Mouse (Mus musculus) hindbrain, embryonic 10.5 days (tissue): ENCODE data around the gene Cnst. TPM values are rescaled to one million over a fixed set of nuclear protein-coding genes. Genes with fewer than 3 reads are reported as not detected.

Source experiments
- DNase-seq: peaks from one replicate; pipeline ENCODE4 v3.0.0-alpha.2; 2017; ENCODE audit warnings: low spot score
- H3K27ac ChIP-seq: fragments of 300-500 bp; sonication (generic); 2 replicates; pipeline ENCODE4 v1.5.1; 2016; ENCODE audit warnings: mild to moderate bottlenecking, moderate library complexity
- H3K27me3 ChIP-seq: fragments of 300-500 bp; sonication (generic); 2 replicates; pipeline ENCODE4 v1.6.1; 2016; ENCODE audit warnings: mild to moderate bottlenecking; ENCODE audit not compliant: poor library complexity, insufficient read depth, severe bottlenecking
- H3K36me3 ChIP-seq: fragments of 300-500 bp; sonication (generic); 2 replicates; pipeline ENCODE4 v1.6.1; 2016; ENCODE audit warnings: mild to moderate bottlenecking, moderate library complexity
- H3K4me1 ChIP-seq: fragments of 300-500 bp; sonication (generic); replicated peaks from 2 replicates; pipeline ENCODE4 v1.6.1; 2016; ENCODE audit warnings: mild to moderate bottlenecking
- H3K4me3 ChIP-seq: fragments of 300-500 bp; sonication (generic); 2 replicates; pipeline ENCODE4 v1.5.1; 2016; ENCODE audit warnings: mild to moderate bottlenecking, moderate library complexity
- H3K9me3 ChIP-seq: fragments of 300-500 bp; sonication (generic); 2 replicates; pipeline ENCODE4 v1.6.1; 2016; ENCODE audit warnings: mild to moderate bottlenecking, moderate library complexity
- WGBS: fragments of 180-500 bp; shearing (Covaris S2); methylation state at CpG from one replicate; pipeline ENCODE4 v1.1.7; 2016; 5-methylcytosine and 5-hydroxymethylcytosine counted together
- polyA plus RNA-seq: library from polyadenylated mRNA; unstranded; fragments of >200 nt; fragmentation: Nextera tagmentation; extraction: Ambion mirVana; gene quantifications from 2 replicates; pipeline ENCODE4 v1.2.1, GENCODE M21; 2016

Gene Cnst
- polyA plus RNA-seq, 1 experiment from 2014 or later: 21.4 TPM

DNA sequence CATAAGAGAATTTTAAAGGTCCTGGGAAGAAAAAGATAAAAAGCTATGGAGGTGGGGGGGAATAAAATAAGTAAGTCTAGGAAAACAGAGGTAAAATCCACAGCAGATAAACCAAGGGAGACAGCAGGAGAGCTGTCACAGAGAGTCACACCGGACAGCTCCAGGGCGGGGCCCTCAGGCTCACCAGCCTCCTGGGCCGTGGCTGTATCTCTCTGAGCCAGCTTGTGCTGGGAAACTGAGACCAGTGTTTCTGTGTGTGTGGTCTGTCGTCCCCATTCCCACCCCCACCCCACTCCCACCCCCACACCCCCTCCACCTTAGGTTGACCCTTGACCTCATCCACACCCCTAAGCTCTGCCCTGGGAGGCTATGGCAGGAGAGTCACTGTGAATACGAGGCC, 65.0 kb downstream of the Cnst start:
- Histone ChIP-seq H3K36me3 (peaks cover 15% of the 10 kb centered on the region), H3K27ac (no peak overlapping the region; the same call in 1 of the 2 replicates), H3K4me1 (peaks cover 17% of the 10 kb centered on the region; the same call in 1 of the 2 replicates), H3K9me3 (no peaks in the 10 kb centered on the region), H3K27me3 (no peaks in the 10 kb centered on the region), H3K4me3 (no peak overlapping the region)
- DNase-seq: no peak
- WGBS: 48% methylated on average over 5 of the region's 5 CpGs

DNA sequence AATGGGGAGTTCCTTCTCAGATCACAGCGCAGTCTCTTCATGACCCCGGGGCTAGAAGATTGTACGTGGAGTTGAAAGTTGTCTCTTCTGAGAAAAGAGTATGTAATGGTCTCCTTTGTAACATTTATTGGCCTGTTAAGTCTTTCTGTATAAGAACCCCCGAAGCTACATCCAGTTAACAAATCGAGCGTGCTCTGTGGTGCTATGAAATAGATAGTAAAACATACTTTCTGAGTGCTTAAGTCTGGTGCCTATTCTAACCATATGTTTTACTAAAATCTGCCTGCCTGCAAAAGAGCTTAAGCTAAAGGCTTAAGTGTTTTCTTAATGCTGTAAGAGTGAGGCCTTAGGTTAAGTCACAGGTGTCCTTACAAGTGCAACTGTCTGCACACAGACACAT, 66.2 kb downstream of the Cnst start:
- Histone ChIP-seq H3K9me3 (no peaks in the 10 kb centered on the region), H3K27ac (no peak overlapping the region), H3K27me3 (no peaks in the 10 kb centered on the region), H3K4me3 (no peak overlapping the region), H3K4me1 (peaks cover 17% of the 10 kb centered on the region; the same call in 1 of the 2 replicates), H3K36me3 (peaks cover 15% of the 10 kb centered on the region)
- DNase-seq: no peak
- 90% methylated on average over 6 of the region's 6 CpGs for WGBS

DNA sequence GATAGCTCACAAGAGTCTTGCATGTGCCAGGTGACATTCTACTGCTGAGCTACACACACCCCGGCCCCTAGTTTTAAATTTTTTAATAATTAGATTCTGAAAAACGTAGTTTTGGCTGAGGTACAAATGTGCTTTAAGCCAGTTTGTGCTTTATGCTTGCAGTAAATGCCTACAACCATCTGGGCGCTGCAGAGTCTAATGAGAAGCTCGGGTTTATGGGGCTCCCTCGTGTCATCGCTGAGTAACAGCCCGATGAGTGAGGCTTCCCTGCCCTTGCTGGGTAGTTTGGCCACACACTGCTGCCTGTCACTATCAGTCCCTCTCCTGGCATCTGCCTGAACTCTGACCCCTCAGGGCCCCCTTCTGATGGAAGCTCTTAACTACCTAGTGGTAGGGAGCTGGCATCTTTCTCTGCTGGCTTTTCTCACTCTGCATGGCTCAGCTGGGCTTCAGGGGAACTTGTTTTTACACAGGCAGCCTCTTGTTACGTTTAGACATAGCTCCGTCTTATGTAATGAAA, 66.9 kb downstream of the Cnst start:
- H3K4me1 ChIP-seq: peaks cover 17% of the 10 kb centered on the region; the same call in 1 of the 2 replicates
- H3K4me3 ChIP-seq: no peak overlapping the region
- H3K27me3 ChIP-seq: no peaks in the 10 kb centered on the region
- H3K27ac ChIP-seq: no peak overlapping the region
- no peak for DNase-seq
- H3K36me3 ChIP-seq: peaks cover 12% of the 10 kb centered on the region
- no peaks in the 10 kb centered on the region for H3K9me3 ChIP-seq
- whole genome bisulfite sequencing: 82% methylated on average over 9 of the region's 9 CpGs

DNA sequence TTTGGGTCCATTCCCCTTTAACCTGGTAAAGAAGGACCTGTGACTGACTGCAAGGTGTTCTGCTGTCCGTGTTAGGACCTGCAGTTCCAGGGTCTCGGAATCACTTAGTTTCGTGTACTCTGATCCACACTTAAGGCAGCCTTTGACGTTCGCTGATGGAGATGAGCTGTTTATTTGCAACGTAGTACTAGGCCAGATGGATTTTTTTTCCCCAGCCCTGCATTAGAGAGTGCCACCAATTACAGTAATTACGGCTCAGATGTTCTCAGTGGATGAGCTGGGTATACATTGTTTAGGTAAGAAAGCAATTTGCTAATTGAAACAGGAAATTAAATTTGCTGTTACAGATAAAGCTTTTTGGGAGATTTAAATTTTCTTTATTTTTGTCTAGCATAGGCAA, 71.3 kb downstream of the Cnst start:
- Histone ChIP-seq H3K27me3 (no peaks in the 10 kb centered on the region), H3K27ac (no peak overlapping the region), H3K36me3 (peaks cover 3% of the 10 kb centered on the region; the same call in 1 of the 2 replicates), H3K4me3 (no peak overlapping the region), H3K9me3 (no peaks in the 10 kb centered on the region), H3K4me1 (no peaks in the 10 kb centered on the region)
- DNase-seq: no peak
- 91% methylated on average over 7 of the region's 7 CpGs for WGBS

DNA sequence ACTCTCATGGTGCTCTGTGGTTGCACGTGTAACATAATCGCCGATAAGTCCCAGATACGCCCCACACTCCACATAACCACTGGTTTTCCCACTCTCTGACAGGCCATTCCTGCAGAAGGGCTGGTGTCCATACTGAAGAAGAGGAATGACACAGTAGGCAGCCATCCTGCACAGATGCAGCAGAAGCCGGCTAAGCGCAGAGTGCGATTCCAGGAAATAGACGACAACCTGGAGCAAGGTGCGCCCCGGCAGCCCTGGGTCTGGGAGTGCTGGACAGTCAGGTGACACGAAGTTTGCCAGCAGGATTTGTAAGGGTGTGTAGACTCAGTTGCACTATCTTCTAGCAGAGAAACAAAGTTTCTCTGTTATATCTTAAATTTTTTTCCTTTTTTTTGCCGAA, 76.5 kb downstream of the Cnst start:
- 93% methylated on average over 12 of the region's 12 CpGs for WGBS
- no peaks in the 10 kb centered on the region for H3K9me3 ChIP-seq
- no peak overlapping the region for H3K27ac ChIP-seq
- no peak for DNase-seq
- H3K4me3 ChIP-seq: no peak overlapping the region
- peaks cover 18% of the 10 kb centered on the region for H3K36me3 ChIP-seq
- H3K4me1 ChIP-seq: no peaks in the 10 kb centered on the region
- no peaks in the 10 kb centered on the region for H3K27me3 ChIP-seq

DNA sequence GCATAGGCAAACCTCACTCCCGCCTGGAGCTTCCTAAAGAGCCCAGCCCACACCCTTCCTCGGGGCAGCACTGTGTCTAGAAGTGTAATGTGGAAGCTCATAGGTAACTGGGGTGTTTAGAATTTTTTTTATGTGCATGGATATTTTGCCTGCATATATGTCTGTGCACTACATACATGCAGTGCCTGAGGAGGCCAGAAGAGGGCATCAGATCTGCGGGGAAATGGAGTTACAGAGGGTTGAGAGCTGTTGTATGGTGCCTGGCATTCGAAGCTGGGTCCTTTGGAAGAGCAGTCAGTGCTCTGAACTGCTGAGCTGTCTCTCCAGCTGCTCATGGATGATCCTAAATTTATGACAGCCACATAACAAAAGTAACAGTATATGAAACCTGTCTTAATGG, 77.5 kb downstream of the Cnst start:
- no peak overlapping the region for H3K27ac ChIP-seq
- no peaks in the 10 kb centered on the region for H3K27me3 ChIP-seq
- H3K36me3 ChIP-seq: peaks cover 18% of the 10 kb centered on the region
- H3K4me3 ChIP-seq: no peak overlapping the region
- WGBS: 69% methylated on average over 4 of the region's 4 CpGs
- no peaks in the 10 kb centered on the region for H3K9me3 ChIP-seq
- peak; percentile 45 for DNase-seq
- H3K4me1 ChIP-seq: no peaks in the 10 kb centered on the region

DNA sequence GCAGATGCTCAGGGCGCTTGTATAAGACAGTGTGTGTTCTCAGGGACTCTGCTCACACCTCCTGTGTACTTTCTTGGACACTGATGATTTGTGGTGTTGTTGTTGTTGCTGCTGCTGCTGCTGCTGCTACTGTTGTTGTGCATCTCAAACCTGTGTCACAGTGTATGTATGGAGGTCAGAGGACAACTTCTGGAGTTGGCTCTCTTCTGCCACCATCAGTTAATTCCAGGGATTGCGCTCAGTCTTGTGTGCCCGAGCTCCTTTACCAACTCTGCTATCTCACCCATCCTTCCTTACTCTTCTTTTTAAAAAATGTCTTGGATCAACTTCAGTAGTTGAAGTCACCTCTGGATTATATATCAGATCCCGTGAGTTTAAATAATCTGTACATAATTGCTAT, 78.2 kb downstream of the Cnst start:
- H3K27me3 ChIP-seq: no peaks in the 10 kb centered on the region
- H3K4me1 ChIP-seq: no peaks in the 10 kb centered on the region
- no peak overlapping the region for H3K4me3 ChIP-seq
- H3K36me3 ChIP-seq: peaks cover 17% of the 10 kb centered on the region
- H3K27ac ChIP-seq: no peak overlapping the region
- H3K9me3 ChIP-seq: no peaks in the 10 kb centered on the region
- peak; percentile 47 for DNase-seq
- WGBS: 66% methylated on average over 4 of the region's 4 CpGs

DNA sequence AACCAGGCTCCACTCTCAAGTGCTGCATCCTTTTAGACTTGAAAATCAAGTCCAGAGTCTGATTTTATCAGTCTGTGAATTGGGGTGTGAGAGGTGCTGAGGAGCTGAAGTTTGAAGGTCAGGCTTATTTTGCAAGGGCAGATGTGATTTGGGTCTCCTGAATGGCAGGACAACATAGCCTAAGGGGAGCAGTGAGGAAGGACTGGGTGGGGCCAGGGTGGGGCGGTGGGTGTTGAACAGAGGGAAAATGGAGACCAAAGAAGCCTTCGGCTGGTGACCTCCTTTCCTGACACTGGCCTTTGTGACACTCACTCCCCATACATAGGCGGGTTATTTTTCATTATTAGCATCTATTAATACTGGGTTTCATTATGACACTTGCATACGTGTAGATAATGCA, 81.7 kb downstream of the Cnst start:
- Histone ChIP-seq H3K4me1 (no peaks in the 10 kb centered on the region), H3K4me3 (no peak overlapping the region), H3K36me3 (peaks cover 12% of the 10 kb centered on the region), H3K9me3 (no peaks in the 10 kb centered on the region), H3K27me3 (no peaks in the 10 kb centered on the region), H3K27ac (no peak overlapping the region)
- DNase-seq: no peak
- WGBS: 85% methylated on average over 4 of the region's 4 CpGs

DNA sequence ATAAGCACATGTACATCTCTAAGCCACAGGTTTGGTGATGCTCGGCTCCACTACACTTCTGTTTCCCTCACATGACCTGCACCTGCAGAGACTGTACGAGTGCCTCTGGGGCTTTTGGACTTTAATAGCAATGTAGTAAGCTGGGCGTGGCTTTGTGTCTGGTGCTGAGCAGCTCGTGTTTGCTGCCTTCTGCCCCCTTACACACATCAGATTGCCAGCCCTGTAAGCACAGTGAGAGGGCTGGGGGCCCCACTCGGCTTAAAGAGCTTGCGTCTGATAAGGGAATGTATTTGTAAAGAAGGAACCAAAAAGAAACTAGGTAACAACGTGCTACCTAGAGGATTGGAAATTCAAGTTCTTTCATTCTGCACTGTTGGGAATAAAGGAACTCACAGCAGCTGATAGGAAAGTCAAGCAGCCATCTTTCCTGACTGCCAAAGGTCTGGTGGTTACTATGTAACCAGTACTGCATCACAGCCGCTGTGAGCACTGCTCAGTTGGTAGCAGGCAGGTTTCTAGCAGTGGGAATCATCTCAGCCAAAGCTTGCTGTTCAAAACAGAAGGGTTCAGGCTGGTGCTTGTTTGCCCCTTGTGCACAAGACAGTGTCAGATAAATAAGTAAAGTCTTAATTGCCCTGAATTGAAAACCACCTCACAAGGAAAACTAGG, 82.4 kb downstream of the Cnst start:
- H3K9me3 ChIP-seq: no peaks in the 10 kb centered on the region
- no peaks in the 10 kb centered on the region for H3K27me3 ChIP-seq
- WGBS: 76% methylated on average over 8 of the region's 8 CpGs
- no peak overlapping the region for H3K27ac ChIP-seq
- no peak for DNase-seq
- H3K4me3 ChIP-seq: no peak overlapping the region
- H3K4me1 ChIP-seq: no peaks in the 10 kb centered on the region
- H3K36me3 ChIP-seq: peaks cover 12% of the 10 kb centered on the region

- H3K4me3 ChIP-seq: no peak overlapping the region
- DNase-seq: no peak
- H3K9me3 ChIP-seq: no peaks in the 10 kb centered on the region
- no peaks in the 10 kb centered on the region for H3K4me1 ChIP-seq
- no peaks in the 10 kb centered on the region for H3K27me3 ChIP-seq
- no peak overlapping the region for H3K27ac ChIP-seq
- 82% methylated on average over 5 of the region's 5 CpGs for WGBS
- H3K36me3 ChIP-seq: peaks cover 12% of the 10 kb centered on the region
Measured at GRCm38 (mm10) chr1:179629276-179629675, 83.1 kb downstream of the Cnst start.

- H3K27me3 ChIP-seq: no peaks in the 10 kb centered on the region
- 85% methylated on average over 11 of the region's 11 CpGs for WGBS
- H3K27ac ChIP-seq: no peak overlapping the region
- H3K9me3 ChIP-seq: no peaks in the 10 kb centered on the region
- H3K4me1 ChIP-seq: no peaks in the 10 kb centered on the region
- no peak for DNase-seq
- no peaks in the 10 kb centered on the region for H3K36me3 ChIP-seq
- no peak overlapping the region for H3K4me3 ChIP-seq
Measured at GRCm38 (mm10) chr1:179632746-179633413, 86.7 kb downstream of the Cnst start.

- Histone ChIP-seq H3K27me3 (no peaks in the 10 kb centered on the region), H3K9me3 (no peaks in the 10 kb centered on the region), H3K4me1 (no peaks in the 10 kb centered on the region), H3K4me3 (no peak overlapping the region), H3K36me3 (no peaks in the 10 kb centered on the region), H3K27ac (no peak overlapping the region)
- DNase-seq: no peak
- WGBS: 29% methylated on average over 1 of the region's 1 CpGs
Measured at GRCm38 (mm10) chr1:179633414-179633752, 87.2 kb downstream of the Cnst start.

DNA sequence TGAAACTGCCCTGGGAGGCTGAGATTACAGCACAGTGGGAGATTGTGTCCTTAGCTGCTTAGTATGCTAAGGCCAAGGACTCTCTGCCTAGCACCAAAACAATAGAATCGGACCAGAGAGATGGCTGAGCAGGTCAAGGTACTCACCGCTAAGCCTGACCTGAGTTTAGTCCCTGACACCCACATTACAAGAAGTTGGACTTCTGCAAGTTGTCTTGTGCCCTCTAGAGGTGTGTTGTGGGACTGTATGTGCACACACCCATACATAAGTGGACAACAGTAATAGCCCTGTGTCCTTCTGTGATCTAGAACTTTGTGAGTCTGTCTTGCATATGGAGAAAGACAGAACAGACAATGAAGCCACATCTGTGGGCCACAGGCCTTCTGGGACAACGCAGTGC, 88.0 kb downstream of the Cnst start:
- WGBS: 81% methylated on average over 3 of the region's 3 CpGs
- H3K27me3 ChIP-seq: no peaks in the 10 kb centered on the region

More for the DNA sequence above, 88.0 kb downstream of the Cnst start:
- Histone ChIP-seq H3K4me1 (no peaks in the 10 kb centered on the region), H3K9me3 (no peaks in the 10 kb centered on the region), H3K36me3 (no peaks in the 10 kb centered on the region), H3K4me3 (no peak overlapping the region), H3K27ac (no peak overlapping the region)
- DNase-seq: no peak
